Comparison of ENCODE assay signal across 9 mouse cellular contexts in the genomic region with DNA sequence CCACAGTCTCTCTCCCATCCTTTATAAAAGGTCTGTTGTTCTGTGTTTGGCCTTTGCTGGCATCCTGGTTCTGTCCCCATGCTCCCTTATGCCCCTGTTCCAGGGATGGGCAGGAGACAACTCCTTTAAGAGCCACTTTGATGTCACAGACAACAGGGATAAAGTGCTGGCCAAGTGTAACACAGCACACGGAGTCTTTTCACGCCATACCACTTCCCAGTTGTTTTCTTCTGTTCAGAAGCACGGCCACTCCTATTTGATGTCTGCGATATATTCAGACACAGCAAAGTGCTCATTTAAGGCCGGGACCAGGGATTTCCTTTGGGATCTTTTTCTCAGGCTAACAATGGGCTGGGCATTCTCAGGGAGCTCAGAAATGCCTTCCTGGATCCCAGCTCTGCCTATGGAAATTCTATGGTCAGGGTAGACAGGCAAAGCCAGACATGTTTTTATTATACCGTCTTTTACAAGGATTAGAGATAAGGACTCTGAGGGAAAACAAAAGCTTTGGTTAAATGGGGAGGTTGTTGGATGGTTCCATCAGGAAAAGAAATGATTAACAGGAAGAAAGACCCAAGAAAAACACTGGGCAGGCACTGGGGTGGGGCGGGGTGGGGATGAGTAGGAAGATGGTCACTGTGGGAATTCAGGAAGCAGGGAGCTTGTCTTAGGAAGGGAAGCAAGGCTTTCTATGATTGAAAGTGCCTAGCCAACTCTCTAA.
DNase-seq lines count a peak whose midpoint lies in the region; ATAC-seq and TF ChIP-seq lines count a peak whose summit lies in the region.
"Had no signal": no experiment of that assay in that cellular context is flagged by ENCODE, and none has a peak within 500 bp of the region (broad histone marks: within the 10 kb centered on the region; RNA-seq: fewer than 3 reads in every experiment).

No protein-coding gene starts in this region.

- no peaks in the 10 kb centered on the region for H3K9me3 ChIP-seq in kidney, embryonic 15.5 days (replicated peaks)
- no peaks in the 10 kb centered on the region for H3K9me3 ChIP-seq in stomach, embryonic 15.5 days
- no peaks in the 10 kb centered on the region for H3K9me3 ChIP-seq in stomach, postnatal 0 days (ENCODE audit: control insufficient read depth, low read length)
- H3K9me3 ChIP-seq in hindbrain, embryonic 15.5 days, result no peaks in the 10 kb centered on the region
- no peaks in the 10 kb centered on the region for H3K9me3 ChIP-seq in neural tube, embryonic 14.5 days (ENCODE audit: control insufficient read depth, low read length)

- peak overlapping the region; percentile 82 for H3K27ac ChIP-seq in kidney, embryonic 15.5 days
- H3K27ac ChIP-seq in stomach, embryonic 15.5 days, result peak overlapping the region; percentile 16; the same call in 1 of the 2 replicates
- H3K27ac ChIP-seq in stomach, postnatal 0 days (replicated peaks), result no peak overlapping the region
- H3K27ac ChIP-seq in hindbrain, embryonic 15.5 days (replicated peaks), result peak overlapping the region; percentile 38; the same call in 1 of the 2 replicates
- peak overlapping the region; percentile 13; the same call in 1 of the 2 replicates for H3K27ac ChIP-seq in neural tube, embryonic 14.5 days (ENCODE audit: low read depth, low read length)

- no peaks in the 10 kb centered on the region for H3K36me3 ChIP-seq in kidney, embryonic 15.5 days
- no peaks in the 10 kb centered on the region for H3K36me3 ChIP-seq in stomach, embryonic 15.5 days
- no peaks in the 10 kb centered on the region for H3K36me3 ChIP-seq in stomach, postnatal 0 days (ENCODE audit: control insufficient read depth, insufficient read depth, low read length)
- H3K36me3 ChIP-seq in hindbrain, embryonic 15.5 days, result no peaks in the 10 kb centered on the region
- no peaks in the 10 kb centered on the region for H3K36me3 ChIP-seq in neural tube, embryonic 14.5 days (ENCODE audit: control insufficient read depth, insufficient read depth, low read length)

- no peak for DNase-seq in kidney, postnatal 25 days
- DNase-seq in stomach, postnatal 0 days (ENCODE audit: low spot score), result no peak
- no peak for DNase-seq in spleen, postnatal 10 days (ENCODE audit: low spot score in 2 of 2)
- no peak for DNase-seq in left cerebral cortex, adult 8-10 months (ENCODE audit: low spot score in 2 of 2)
- DNase-seq: kidney, postnatal 10 days had no signal

- peaks cover 56% of the 10 kb centered on the region for H3K4me1 ChIP-seq in kidney, embryonic 15.5 days
- peaks cover 15% of the 10 kb centered on the region; the same call in 1 of the 2 replicates for H3K4me1 ChIP-seq in stomach, embryonic 15.5 days
- no peaks in the 10 kb centered on the region for H3K4me1 ChIP-seq in stomach, postnatal 0 days (replicated peaks; ENCODE audit: control insufficient read depth, insufficient read depth)
- H3K4me1 ChIP-seq in hindbrain, embryonic 15.5 days (replicated peaks), result peaks cover 37% of the 10 kb centered on the region
- H3K4me1 ChIP-seq in neural tube, embryonic 14.5 days (ENCODE audit: control insufficient read depth, insufficient read depth, low read length), result peaks cover 6% of the 10 kb centered on the region; the same call in 1 of the 2 replicates

- WGBS in kidney, embryonic 15.5 days, result 31% methylated on average over 7 of the region's 7 CpGs
- WGBS in stomach, embryonic 15.5 days, result 52% methylated on average over 7 of the region's 7 CpGs
- 54% methylated on average over 7 of the region's 7 CpGs for WGBS in stomach, postnatal 0 days
- 51% methylated on average over 7 of the region's 7 CpGs for WGBS in hindbrain, embryonic 15.5 days
- 49% methylated on average over 7 of the region's 7 CpGs for WGBS in neural tube, embryonic 14.5 days

- no peak for TF ChIP-seq CTCF in stomach, postnatal 0 days (IDR thresholded peaks at IDR 0.05; ENCODE audit: low read depth)

- no peak for ATAC-seq in kidney, embryonic 15.5 days (replicated peaks; ENCODE audit: low FRiP score)
- ATAC-seq in stomach, embryonic 15.5 days (ENCODE audit: insufficient read depth, low FRiP score, low read depth), result no peak
- no peak for ATAC-seq in stomach, postnatal 0 days (ENCODE audit: low FRiP score, low TSS enrichment)
- no peak for ATAC-seq in hindbrain, embryonic 15.5 days (ENCODE audit: low FRiP score, low read depth)
- no peak for ATAC-seq in neural tube, embryonic 14.5 days (ENCODE audit: low read depth)

- no peak for TF ChIP-seq EP300 in stomach, postnatal 0 days (optimal IDR thresholded peaks at IDR 0.05)

- H3K9ac ChIP-seq in kidney, embryonic 15.5 days, result no peak overlapping the region
- no peak overlapping the region for H3K9ac ChIP-seq in stomach, embryonic 15.5 days
- H3K9ac ChIP-seq in stomach, postnatal 0 days (ENCODE audit: low read length), result no peak overlapping the region
- no peak overlapping the region for H3K9ac ChIP-seq in hindbrain, embryonic 15.5 days
- no peak overlapping the region for H3K9ac ChIP-seq in neural tube, embryonic 14.5 days (replicated peaks; ENCODE audit: low read depth, low read length)

- no peak overlapping the region for H3K4me2 ChIP-seq in kidney, embryonic 15.5 days
- H3K4me2 ChIP-seq in stomach, embryonic 15.5 days, result no peak overlapping the region
- H3K4me2 ChIP-seq in stomach, postnatal 0 days (replicated peaks; ENCODE audit: low read depth), result no peak overlapping the region
- H3K4me2 ChIP-seq in hindbrain, embryonic 15.5 days, result no peak overlapping the region
- no peak overlapping the region for H3K4me2 ChIP-seq in neural tube, embryonic 14.5 days (ENCODE audit: low read depth, low read length)

- no peak overlapping the region for H3K4me3 ChIP-seq in kidney, embryonic 15.5 days (replicated peaks)
- H3K4me3 ChIP-seq in stomach, embryonic 15.5 days (replicated peaks), result no peak overlapping the region
- H3K4me3 ChIP-seq in stomach, postnatal 0 days (ENCODE audit: low read depth, low read length), result no peak overlapping the region
- H3K4me3 ChIP-seq in hindbrain, embryonic 15.5 days, result no peak overlapping the region
- H3K4me3 ChIP-seq in neural tube, embryonic 14.5 days (ENCODE audit: low read depth, low read length), result no peak overlapping the region

- H3K27me3 ChIP-seq in kidney, embryonic 15.5 days, result no peaks in the 10 kb centered on the region
- no peaks in the 10 kb centered on the region for H3K27me3 ChIP-seq in stomach, embryonic 15.5 days (replicated peaks)
- no peaks in the 10 kb centered on the region; the same call in 1 of the 2 replicates for H3K27me3 ChIP-seq in stomach, postnatal 0 days (ENCODE audit: control insufficient read depth, insufficient read depth, low read length)
- no peaks in the 10 kb centered on the region for H3K27me3 ChIP-seq in hindbrain, embryonic 15.5 days
- H3K27me3 ChIP-seq in neural tube, embryonic 14.5 days (ENCODE audit: control insufficient read depth, insufficient read depth, low read length), result no peaks in the 10 kb centered on the region
